8 mouse cellular contexts compared by ENCODE assay signal in the genomic region with DNA sequence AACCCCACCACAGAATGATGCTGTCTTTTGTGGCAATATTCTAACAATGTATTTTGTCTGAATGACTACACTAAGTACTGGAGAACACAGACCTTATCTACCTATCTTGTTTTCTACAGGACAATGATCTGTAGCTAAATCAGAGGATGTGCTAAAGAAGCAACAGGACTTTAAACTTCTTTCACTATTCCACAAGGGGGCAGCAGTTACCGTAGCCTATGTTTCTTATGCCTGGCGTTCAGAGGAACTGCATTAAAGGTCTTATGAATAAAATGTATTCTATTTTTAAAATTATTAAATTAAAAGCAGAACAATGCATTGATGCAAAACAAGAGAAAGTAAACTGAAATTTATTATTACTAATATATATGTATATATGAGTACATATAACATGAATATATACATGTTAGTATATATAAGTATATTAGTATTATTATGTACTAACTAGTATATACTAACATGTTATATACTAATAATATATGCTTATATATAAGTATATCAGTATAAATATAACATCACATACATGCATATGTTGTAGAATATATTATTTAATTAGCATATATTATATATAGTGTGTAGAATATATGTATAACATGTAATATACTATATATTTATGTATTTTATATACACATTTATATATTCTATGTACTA. TPM values are rescaled to one million over a fixed set of nuclear protein-coding genes. Genes with fewer than 3 reads are reported as not detected.
DNase-seq lines count a peak whose midpoint lies in the region; ATAC-seq and TF ChIP-seq lines count a peak whose summit lies in the region.

No protein-coding gene starts in this region.

- WGBS in thymus, adult 2 months = 3% methylated on average over 2 of the region's 2 CpGs
- WGBS in hindbrain, embryonic 15.5 days = 5% methylated on average over 2 of the region's 2 CpGs
- 3% methylated on average over 2 of the region's 2 CpGs for WGBS in lung, postnatal 0 days

- no peaks in the 10 kb centered on the region for H3K9me3 ChIP-seq in hindbrain, embryonic 15.5 days
- no peaks in the 10 kb centered on the region for H3K9me3 ChIP-seq in lung, postnatal 0 days (ENCODE audit: low read length)

- no peaks in the 10 kb centered on the region for H3K36me3 ChIP-seq in thymus, adult 2 months (ENCODE audit: control insufficient read depth, insufficient read depth, low read length)
- H3K36me3 ChIP-seq in hindbrain, embryonic 15.5 days = no peaks in the 10 kb centered on the region
- no peaks in the 10 kb centered on the region for H3K36me3 ChIP-seq in lung, postnatal 0 days (ENCODE audit: insufficient read depth, low read length)

- H3K4me1 ChIP-seq in thymus, adult 2 months (replicated peaks; ENCODE audit: control insufficient read depth, insufficient read depth, low read length) = no peaks in the 10 kb centered on the region
- no peaks in the 10 kb centered on the region for H3K4me1 ChIP-seq in cortical plate, adult 2 months (ENCODE audit: control insufficient read depth, insufficient read depth, low read length)
- H3K4me1 ChIP-seq in hindbrain, embryonic 15.5 days (replicated peaks) = no peaks in the 10 kb centered on the region
- no peaks in the 10 kb centered on the region for H3K4me1 ChIP-seq in lung, postnatal 0 days (ENCODE audit: insufficient read depth, low read depth, low read length)

- no peak overlapping the region for H3K27ac ChIP-seq in thymus, adult 2 months (ENCODE audit: control insufficient read depth, insufficient read depth, low read length)
- H3K27ac ChIP-seq in cortical plate, adult 2 months (ENCODE audit: insufficient read depth, low read length) = no peak overlapping the region
- H3K27ac ChIP-seq in hindbrain, embryonic 15.5 days (replicated peaks) = no peak overlapping the region
- no peak overlapping the region for H3K27ac ChIP-seq in lung, postnatal 0 days (ENCODE audit: low read length)

- TF ChIP-seq POLR2A in thymus, adult 2 months (IDR thresholded peaks at IDR 0.05; ENCODE audit: control insufficient read depth, extremely low read depth, insufficient read depth, low read length, poor library complexity) = no peak
- no peak for TF ChIP-seq POLR2A in cortical plate, adult 2 months (IDR thresholded peaks at IDR 0.05; ENCODE audit: extremely low read depth, insufficient read depth, low read length)

- ATAC-seq in cerebellum, adult (ENCODE audit: insufficient number of reproducible peaks, low FRiP score, low TSS enrichment) = no peak
- peak; percentile 68 for ATAC-seq in hindbrain, embryonic 15.5 days (ENCODE audit: low FRiP score, low read depth)
- no peak for ATAC-seq in lung, postnatal 0 days

- peak; percentile 37 for DNase-seq in cerebellum, adult 11 months
- peak; percentile 48 for DNase-seq in thymus, adult 2 months
- no peak for DNase-seq in thymus, adult 18-20 months
- DNase-seq in lung, postnatal 0 days (ENCODE audit: low spot score) = peak; percentile 82
- peak; percentile 66 for DNase-seq in skeletal muscle tissue, adult 2 months (ENCODE audit: low read depth, low spot score)

- no peak for TF ChIP-seq CTCF in thymus, adult 2 months (IDR thresholded peaks at IDR 0.05; ENCODE audit: borderline replicate concordance, control insufficient read depth, extremely low read depth, insufficient read depth, low read length, poor library complexity)
- TF ChIP-seq CTCF in cortical plate, adult 2 months (IDR thresholded peaks at IDR 0.05; ENCODE audit: extremely low read depth, insufficient read depth, low read length) = peak; percentile 58; the same call in 1 of the 2 replicates
- TF ChIP-seq CTCF in lung, postnatal 0 days (IDR thresholded peaks at IDR 0.05) = peak; percentile 85

- no peak overlapping the region for H3K4me3 ChIP-seq in thymus, adult 2 months (ENCODE audit: control insufficient read depth, insufficient read depth, low read length)
- no peak overlapping the region for H3K4me3 ChIP-seq in cortical plate, adult 2 months (ENCODE audit: insufficient read depth, low read length)
- no peak overlapping the region for H3K4me3 ChIP-seq in hindbrain, embryonic 15.5 days
- no peak overlapping the region for H3K4me3 ChIP-seq in lung, postnatal 0 days (ENCODE audit: low read depth, low read length)

- no peaks in the 10 kb centered on the region for H3K27me3 ChIP-seq in thymus, adult 2 months (ENCODE audit: control insufficient read depth, insufficient read depth, low read length)
- no peaks in the 10 kb centered on the region for H3K27me3 ChIP-seq in hindbrain, embryonic 15.5 days
- no peaks in the 10 kb centered on the region for H3K27me3 ChIP-seq in lung, postnatal 0 days (replicated peaks; ENCODE audit: insufficient read depth, low read length)

- no peak overlapping the region for H3K9ac ChIP-seq in hindbrain, embryonic 15.5 days
- H3K9ac ChIP-seq in lung, postnatal 0 days (replicated peaks; ENCODE audit: low read depth) = no peak overlapping the region

- TF ChIP-seq EP300 in lung, postnatal 0 days (IDR thresholded peaks at IDR 0.05) = no peak

- no peak overlapping the region for H3K4me2 ChIP-seq in hindbrain, embryonic 15.5 days
- no peak overlapping the region for H3K4me2 ChIP-seq in lung, postnatal 0 days (replicated peaks; ENCODE audit: low read depth, low read length)

RNA-seq across cellular contexts. Expression of gene Arl14, which starts 35.0 kb away (rescaled TPM):
- not detected in 2 replicates for polyA plus RNA-seq in thymus, adult 2 months (2012; rRNA removed)
- not detected in 2 replicates for polyA plus RNA-seq in cortical plate, adult 2 months (2012; rRNA removed)
- not detected in 2 replicates for polyA plus RNA-seq in hindbrain, embryonic 15.5 days (2015; fragmentation: Nextera tagmentation; extraction: Ambion mirVana)
- polyA plus RNA-seq in lung, postnatal 0 days (2015; fragmentation: Nextera tagmentation; extraction: Ambion mirVana) = 0.10 TPM in 1 of 2 replicates, not detected in the other

RNA-seq across cellular contexts. Expression of gene Ppm1l, which starts 59.5 kb away (rescaled TPM):
- polyA plus RNA-seq in thymus, adult 2 months (2012; rRNA removed) = 2.3 and 2.6 TPM in 2 replicates
- 35.3 and 37.7 TPM in 2 replicates for polyA plus RNA-seq in cortical plate, adult 2 months (2012; rRNA removed)
- polyA plus RNA-seq in hindbrain, embryonic 15.5 days (2015; fragmentation: Nextera tagmentation; extraction: Ambion mirVana) = 21.5 and 22.5 TPM in 2 replicates
- polyA plus RNA-seq in lung, postnatal 0 days (2015; fragmentation: Nextera tagmentation; extraction: Ambion mirVana) = 5.8 and 8.9 TPM in 2 replicates

Comparison
In these comparisons a context has a peak if more than half of its experiments do, and no peak if none do; other contexts are left out.
1. DNase-seq: peak in cerebellum, adult 11 months (single experiment), thymus, adult 2 months (single experiment), lung, postnatal 0 days (single experiment) and skeletal muscle tissue, adult 2 months (single experiment); none in thymus, adult 18-20 months (0 of 2).